Mouse (Mus musculus) CH12.LX (cell line): ENCODE measurements around the gene Gls.

Source experiments
- CHD1 ChIP-seq: IDR thresholded peaks from 2 replicates; pipeline ENCODE4 v1.6.1; 2012; ENCODE audit warnings: low read depth, low read length, improper control_type of control experiment, inconsistent platforms
- CHD2 ChIP-seq: IDR thresholded peaks from 2 replicates; pipeline ENCODE4 v1.6.1; 2011; ENCODE audit warnings: low read length, improper control_type of control experiment
- CTCF ChIP-seq, 2 experiments: IDR thresholded peaks in 1 of 2; conservative IDR thresholded peaks in 1 of 2; 2 replicates each; pipeline ENCODE4 v1.5.1; 2011 to 2012; ENCODE audit warnings: low read depth in 2 of 2, low read length in 2 of 2, improper control_type of control experiment in 1 of 2, inconsistent platforms in 1 of 2, mild to moderate bottlenecking in 1 of 2, moderate library complexity in 1 of 2
- EP300 ChIP-seq: IDR thresholded peaks from 2 replicates; pipeline ENCODE4 v1.6.1; 2011; ENCODE audit warnings: low read length, improper control_type of control experiment
- IRF4 ChIP-seq: IDR thresholded peaks from 2 replicates; pipeline ENCODE4 v1.6.1; 2014; ENCODE audit warnings: low read depth, mild to moderate bottlenecking, inconsistent platforms, low read length, improper control_type of control experiment
- JUN ChIP-seq: IDR thresholded peaks from 2 replicates; pipeline ENCODE4 v1.6.1; 2011; ENCODE audit warnings: low read depth, mild to moderate bottlenecking, low read length, improper control_type of control experiment, moderate library complexity; ENCODE audit not compliant: insufficient read depth
- MAFK ChIP-seq: IDR thresholded peaks from 2 replicates; pipeline ENCODE4 v1.6.1; 2011; ENCODE audit warnings: low read length, improper control_type of control experiment; ENCODE audit not compliant: insufficient replicate concordance
- MAX ChIP-seq: IDR thresholded peaks from 2 replicates; pipeline ENCODE4 v1.6.1; 2011; ENCODE audit warnings: low read length, improper control_type of control experiment
- MXI1 ChIP-seq: IDR thresholded peaks from 2 replicates; pipeline ENCODE4 v1.6.1; 2011; ENCODE audit warnings: mild to moderate bottlenecking, low read depth, low read length, improper control_type of control experiment
- MYC ChIP-seq: IDR thresholded peaks from 2 replicates; pipeline ENCODE4 v1.6.1; 2011; ENCODE audit warnings: low read depth, mild to moderate bottlenecking, improper control_type of control experiment, low read length
- NRF1 ChIP-seq: IDR thresholded peaks from 2 replicates; pipeline ENCODE4 v1.6.1; 2014; ENCODE audit warnings: low read depth, mild to moderate bottlenecking, inconsistent platforms, low read length, improper control_type of control experiment, moderate library complexity
- POLR2A ChIP-seq: IDR thresholded peaks from 2 replicates; pipeline ENCODE4 v1.6.1; 2011; ENCODE audit warnings: low read depth, mild to moderate bottlenecking, improper control_type of control experiment, low read length
- SMC3 ChIP-seq: IDR thresholded peaks from 2 replicates; pipeline ENCODE4 v1.6.1; 2011; ENCODE audit warnings: low read depth, low read length, improper control_type of control experiment
- UBTF ChIP-seq: IDR thresholded peaks from 2 replicates; pipeline ENCODE4 v1.6.1; 2012; ENCODE audit warnings: low read depth, mild to moderate bottlenecking, inconsistent platforms, low read length, improper control_type of control experiment, moderate library complexity

- TF ChIP-seq CHD1, result no peak
- TF ChIP-seq NRF1, result no peak
- no peak for TF ChIP-seq POLR2A
- no peak for TF ChIP-seq MXI1
- TF ChIP-seq CTCF (conservative IDR thresholded peaks at IDR 0.05 in 1 of 2, IDR thresholded peaks at IDR 0.05 in 1 of 2; ENCODE audit: low read depth in 2 of 2, low read length in 2 of 2), result no peak
- no peak for TF ChIP-seq IRF4
- TF ChIP-seq UBTF, result no peak
- TF ChIP-seq CHD2, result no peak
- no peak for TF ChIP-seq SMC3
- no peak for TF ChIP-seq MAX
- TF ChIP-seq MAFK, result no peak
- TF ChIP-seq MYC, result no peak
- no peak for TF ChIP-seq JUN
- TF ChIP-seq EP300, result no peak
These were observed 16.0 kb upstream of the Gls start for GRCm38 (mm10) chr1:52248899-52249556.
